Mouse (Mus musculus): ENCODE data around the gene Izumo4.
A peak's percentile ranks its signal among the peaks of the same experiment; 100 is the strongest.

Gene Izumo4

DNA sequence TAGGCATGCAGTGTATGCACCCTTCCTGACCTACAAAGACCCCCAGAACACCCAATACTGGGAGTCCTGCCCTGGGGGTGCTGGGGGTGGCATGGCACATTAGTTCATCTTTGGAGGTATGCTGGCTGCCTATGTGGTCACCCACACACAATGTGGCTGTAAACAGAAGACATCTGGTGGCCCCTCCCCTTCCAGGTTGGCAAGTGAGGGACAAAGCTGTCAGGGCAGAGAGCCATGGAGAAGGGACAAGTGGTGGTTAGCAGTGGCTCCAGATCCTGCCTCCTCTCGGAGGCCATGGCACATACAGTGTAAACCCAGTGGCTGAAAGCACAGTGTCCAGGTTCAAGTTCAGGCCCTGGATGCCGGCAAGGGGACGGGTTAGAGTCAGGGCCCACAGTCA, 15.4 kb upstream of the Izumo4 start:
- no peak for DNase-seq (ENCODE audit: low spot score in 2 of 2)

DNA sequence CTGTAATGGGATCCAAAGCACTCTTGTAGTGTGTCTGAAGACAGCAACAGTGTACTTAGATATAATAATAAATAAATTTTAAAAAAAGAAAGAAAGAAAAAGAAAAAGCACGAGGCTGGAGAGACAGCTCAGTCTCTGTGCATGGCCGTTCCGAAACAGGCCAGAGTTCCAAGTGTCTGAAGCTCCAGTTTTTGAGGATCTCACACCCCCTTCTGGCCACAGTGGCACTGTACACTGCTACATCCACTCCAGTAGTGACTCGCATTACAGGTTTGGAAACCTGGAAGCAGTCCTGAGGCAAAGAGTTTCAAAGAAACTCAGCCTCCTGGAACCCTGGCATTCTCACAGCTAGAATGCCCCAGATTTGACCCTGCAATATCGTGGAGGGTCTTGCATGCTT, 14.1 kb upstream of the Izumo4 start:
- peak in 1 of 2 experiments; percentile 66 for DNase-seq (ENCODE audit: low spot score in 2 of 2)

DNA sequence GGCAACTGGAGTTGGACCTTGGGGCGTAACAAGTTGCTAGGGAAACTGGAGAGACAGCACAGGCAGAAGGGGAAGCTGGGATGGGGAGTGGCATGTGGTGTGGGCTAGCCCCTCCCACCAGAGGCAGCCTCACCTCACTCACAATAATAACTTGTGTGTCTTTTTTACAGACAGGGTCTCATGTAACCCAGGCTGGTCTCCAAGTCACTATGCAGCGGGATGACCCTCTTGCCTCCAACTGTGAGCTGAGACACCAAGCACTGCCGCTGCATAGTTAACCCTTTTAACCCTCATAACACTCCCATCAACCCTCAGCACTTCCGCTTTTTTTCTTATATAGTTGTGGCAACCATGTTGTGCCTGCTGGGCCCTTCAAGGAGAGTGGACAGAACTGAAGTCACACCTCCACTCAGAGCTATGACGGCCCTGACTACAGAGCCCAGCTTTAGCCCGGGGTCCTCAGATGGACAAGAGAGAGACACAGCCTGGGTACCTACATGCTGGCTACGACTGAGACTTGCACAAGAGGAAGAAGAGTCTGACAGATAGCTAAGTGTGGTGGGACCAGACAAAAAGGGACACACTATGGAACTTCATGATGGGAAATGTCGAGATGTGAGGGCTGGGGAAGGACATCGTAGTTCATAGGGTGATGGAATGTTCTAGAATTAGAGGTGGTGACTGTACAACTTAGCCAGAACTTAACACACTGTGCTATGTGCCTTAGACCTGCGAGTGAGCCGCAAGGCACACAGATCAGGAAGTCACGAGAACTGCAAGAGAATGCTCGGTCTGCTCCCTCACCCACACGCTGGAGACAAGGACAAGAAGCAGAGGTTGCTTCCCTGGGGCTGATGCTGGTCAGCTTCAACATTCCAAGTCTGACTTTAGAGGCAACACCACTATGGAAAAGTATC, 9.5 kb upstream of the Izumo4 start:
- no peak for DNase-seq (ENCODE audit: low spot score in 2 of 2)

DNA sequence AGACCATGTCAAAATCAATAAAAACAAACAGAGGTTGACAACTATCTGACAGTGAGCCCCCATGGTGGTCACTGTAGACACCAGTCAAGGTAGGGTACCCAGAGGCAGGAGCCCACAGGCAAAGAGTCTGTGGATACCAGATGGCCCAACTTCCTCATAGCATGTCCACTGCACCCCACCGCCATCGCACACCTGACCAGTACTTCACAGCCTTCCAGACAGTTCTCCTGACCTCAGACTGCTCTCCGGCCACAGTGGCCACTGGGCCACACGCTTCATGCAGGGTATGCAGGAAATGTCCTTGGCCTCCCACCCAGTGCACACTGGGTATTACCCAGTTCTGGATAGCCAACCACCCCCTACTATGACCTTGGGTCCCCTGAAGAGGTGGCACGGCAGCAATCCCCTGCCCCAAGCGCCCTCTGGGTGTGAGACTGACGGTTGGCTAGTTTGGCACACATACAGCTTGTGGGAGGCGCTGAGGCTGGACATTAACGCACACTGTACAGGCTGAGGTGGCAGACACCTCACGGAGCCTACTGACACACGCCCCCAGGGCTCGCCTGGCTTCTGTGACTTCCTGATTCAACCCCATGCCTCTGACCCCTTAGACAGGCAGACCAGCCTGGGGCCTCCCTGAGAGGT, 8.5 kb upstream of the Izumo4 start:
- DNase-seq (ENCODE audit: low spot score in 2 of 2): no peak

DNA sequence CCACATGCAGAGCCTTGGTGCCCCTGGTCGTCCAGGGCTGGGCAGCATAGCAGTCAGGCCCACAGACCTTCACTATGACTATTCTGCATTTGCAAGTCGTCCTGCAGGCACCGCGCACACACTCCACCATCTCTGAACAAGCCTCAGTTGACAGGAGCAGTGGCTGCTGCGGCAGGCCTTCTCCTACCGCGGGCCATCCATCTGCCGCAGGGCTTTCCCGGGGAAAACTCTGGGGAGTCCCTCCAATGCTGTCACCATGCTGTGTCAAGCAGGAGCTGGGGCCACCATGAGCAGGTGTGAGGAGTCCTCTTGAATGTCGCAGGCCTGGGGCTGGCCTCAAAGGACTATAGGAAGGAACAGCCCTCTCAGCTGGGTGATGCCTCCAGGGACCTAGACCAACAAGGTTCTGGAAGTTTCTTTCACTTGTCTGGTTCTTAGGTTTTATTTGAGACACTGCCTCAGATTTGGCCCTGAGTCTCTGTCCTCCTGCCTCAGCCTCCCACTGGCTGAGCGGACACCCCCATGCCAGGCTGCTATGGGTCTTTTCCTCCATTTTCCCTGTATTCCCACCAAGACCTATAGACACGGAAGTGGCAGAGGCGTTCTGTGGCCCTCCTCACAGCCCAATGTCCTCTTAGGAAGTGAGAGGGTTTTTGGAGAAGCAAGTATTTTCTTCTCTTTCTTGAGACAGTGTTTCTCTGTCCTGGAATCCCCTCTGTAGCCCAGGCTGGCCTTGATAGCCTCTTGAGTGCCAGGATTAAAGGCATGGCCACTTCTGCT, 7.6 kb upstream of the Izumo4 start:
- DNase-seq (ENCODE audit: low spot score in 2 of 2): no peak

DNA sequence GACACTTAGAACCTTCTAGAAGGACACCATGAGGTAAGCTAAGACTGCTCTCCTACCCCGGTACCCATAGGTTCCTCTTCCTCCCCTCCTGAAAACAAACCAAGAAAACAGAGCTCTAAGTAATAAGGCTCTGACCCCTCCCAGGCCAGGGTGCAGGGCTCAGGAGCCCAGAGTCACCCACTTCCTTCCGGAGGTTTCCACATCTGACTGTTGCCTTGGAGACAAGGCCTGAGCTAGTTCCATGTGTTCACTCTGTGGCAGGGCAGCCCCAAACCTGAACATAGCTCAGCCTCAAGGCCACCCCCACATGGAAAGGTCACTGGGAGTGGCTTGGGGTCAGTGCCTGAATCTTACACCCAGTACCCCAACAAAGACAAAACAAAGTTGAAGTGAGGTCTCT, 6.8 kb upstream of the Izumo4 start:
- no peak for DNase-seq (ENCODE audit: low spot score in 2 of 2)

DNA sequence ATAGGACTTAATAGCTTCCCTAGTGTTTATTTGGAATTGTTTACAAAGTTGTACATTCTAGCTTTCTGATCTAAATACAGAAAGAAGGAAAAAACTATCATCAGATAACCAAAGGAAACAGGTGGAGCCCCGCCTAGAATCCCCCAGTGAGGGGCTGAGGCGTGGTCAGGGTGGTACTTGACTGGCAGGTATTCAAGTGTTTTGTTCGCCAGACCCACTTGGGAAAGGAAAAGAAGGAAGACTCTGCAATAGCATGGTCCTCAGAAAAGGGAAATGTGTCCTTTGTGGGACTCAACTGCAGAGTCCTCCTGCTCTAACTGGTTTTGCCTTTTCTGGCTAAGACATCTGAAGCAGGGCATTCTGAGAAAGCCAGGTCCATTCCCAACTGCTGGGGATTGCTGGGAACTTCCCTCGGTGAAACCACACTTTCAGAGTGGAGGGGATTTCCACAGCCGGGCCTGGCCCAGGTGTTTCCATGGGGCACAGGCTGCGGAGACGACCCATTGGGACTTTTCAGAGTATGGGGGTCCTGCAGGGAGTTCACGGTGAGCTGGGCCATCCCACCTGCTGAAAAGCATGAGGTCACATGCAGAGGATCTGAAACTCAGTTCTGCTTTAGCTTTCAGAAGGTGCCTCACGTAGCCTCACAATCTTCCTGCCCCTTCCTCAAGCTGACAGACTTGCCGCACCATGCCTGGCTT, 6.0 kb upstream of the Izumo4 start:
- DNase-seq (ENCODE audit: low spot score in 2 of 2): no peak

DNA sequence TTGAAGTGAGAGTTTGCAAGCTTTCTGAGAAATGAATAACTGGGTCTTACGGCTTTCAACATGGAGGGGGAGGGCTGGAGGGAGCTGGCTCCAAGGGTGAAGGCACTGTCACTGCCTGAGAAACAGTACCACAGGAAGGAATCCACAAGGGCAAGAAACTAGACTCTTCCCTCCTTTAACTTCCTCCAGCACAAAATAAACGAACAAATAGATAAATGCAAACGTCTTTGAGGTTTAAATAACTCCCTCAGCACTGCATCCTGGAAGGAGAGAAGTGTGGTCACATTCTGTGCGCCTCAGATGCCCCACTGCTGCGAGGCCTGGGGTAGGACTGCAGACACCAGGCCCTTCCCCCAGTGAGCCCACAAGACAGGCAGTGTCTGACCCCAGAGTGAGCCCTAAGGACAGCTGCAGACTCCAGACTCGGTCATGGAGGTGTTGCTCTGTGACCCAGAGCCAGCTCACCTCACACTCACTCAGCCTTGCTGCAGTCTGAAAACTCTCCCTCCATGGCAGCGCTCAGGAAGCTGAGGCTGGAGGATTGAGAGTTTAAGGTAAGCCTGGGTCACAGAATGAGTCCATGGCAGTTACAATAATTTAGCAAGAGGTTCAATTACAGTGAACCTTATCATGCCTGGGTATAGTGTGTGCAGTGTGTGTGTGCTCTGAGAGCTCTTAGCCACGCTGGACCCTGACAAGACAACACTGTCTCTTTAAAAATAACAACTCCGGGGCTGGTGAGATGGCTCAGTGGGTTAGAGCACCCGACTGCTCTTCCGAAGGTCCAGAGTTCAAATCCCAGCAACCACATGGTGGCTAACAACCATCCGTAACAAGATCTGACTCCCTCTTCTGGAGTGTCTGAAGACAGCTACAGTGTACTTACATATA, 5.2 kb upstream of the Izumo4 start:
- DNase-seq (ENCODE audit: low spot score in 2 of 2): no peak

DNA sequence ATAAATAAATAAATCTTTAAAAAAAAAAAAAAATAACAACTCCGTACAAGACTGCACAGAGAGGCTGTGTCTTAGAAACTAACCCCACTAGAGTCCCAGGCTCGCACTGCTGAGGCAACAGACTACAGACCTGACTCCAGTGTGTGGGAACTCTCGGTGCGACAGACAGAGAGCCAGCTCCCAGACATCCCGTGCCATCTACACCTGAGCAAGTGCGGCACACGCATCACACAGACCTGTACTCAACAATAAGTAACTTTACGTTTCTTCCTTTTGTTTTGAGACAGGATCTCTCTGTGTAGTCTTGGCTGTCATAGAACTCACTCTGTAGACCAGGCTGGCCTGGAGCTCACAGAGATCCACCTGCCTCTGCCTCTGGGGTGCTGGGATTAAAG, 4.6 kb upstream of the Izumo4 start:
- DNase-seq (ENCODE audit: low spot score in 2 of 2): no peak

DNA sequence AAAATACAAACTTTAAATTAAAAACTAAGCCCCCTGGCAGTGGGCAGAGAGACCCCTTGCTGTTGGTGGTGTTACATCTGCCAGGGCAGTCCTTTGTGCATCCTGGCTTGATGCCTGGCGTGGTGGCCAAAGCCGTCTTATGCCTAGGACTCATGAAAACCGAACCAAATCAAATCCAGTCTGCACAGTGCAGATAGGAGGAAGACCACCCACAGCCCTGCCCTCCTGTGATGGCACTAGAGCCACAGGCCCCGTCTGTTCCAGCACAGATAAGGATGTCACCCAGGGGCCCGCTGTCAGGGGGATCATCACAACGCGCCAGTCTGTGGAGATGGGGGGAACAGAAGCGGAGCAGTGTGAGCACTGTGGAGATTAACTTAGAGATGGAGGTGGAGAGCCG, 4.2 kb upstream of the Izumo4 start:
- DNase-seq (ENCODE audit: low spot score in 2 of 2): peak in 1 of 2 experiments; percentile 30

DNA sequence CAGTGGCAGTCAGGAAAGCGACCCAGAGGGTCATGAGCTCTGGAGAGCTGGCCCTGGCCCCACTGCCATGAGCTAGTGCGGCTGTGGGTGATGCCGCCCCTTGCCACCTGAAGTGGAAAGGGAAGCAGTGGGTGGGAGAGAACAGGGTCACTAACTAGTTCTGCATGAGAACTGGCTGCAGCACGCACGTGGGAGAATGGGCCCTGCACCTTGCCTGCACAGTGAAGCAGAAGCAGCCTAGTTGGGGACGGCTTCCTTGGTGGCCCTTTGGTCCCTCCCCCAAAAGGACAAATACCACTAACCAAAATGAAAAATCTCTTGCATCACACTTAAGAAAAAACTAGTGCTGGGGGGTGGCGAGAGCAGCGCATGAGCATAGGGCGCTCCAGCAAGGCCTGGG, 3.4 kb upstream of the Izumo4 start:
- DNase-seq (ENCODE audit: low spot score in 2 of 2): no peak

DNA sequence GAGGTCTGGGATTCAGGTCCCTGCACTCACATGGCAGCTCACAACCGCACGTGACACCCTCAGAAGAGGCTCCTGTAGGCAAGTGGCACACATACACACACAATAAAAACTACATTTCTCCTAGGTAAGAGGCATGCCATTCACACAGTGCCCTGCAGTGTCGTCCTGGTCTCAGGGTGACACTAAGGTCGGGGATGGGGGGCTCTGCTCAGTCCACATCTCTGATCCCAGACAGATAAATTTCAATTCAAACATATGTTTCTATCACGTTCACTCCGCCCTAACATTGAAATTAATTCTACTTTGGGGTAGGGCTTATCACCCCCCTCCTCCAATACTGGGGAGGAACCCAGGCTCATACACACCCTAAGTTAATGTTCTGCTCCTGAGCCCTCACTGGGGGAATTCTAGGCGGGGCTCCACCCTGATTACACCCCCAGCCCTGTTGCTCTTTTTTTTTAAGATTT, 1.9 kb upstream of the Izumo4 start:
- no peak for DNase-seq (ENCODE audit: low spot score in 2 of 2)

DNA sequence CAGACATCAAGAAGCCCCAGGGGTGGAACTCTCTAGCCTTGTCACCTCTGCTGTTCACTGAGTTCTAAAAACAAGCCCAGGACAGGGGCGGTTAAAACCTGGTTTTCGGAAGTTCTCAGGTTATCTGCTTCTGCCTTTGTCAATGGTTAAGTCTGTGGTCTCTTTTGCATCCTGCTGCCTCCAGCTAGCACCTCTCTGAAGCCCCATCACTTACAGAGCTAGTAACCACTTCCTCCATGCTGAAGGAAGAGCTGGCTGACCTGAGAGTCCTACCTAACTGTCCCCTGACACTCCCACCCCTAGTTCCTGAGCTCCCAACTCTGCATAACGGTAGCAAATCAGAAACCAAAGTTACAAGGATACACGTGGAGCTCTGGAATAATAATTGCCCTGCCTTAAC, 1.3 kb upstream of the Izumo4 start:
- no peak for DNase-seq (ENCODE audit: low spot score in 2 of 2)

DNA sequence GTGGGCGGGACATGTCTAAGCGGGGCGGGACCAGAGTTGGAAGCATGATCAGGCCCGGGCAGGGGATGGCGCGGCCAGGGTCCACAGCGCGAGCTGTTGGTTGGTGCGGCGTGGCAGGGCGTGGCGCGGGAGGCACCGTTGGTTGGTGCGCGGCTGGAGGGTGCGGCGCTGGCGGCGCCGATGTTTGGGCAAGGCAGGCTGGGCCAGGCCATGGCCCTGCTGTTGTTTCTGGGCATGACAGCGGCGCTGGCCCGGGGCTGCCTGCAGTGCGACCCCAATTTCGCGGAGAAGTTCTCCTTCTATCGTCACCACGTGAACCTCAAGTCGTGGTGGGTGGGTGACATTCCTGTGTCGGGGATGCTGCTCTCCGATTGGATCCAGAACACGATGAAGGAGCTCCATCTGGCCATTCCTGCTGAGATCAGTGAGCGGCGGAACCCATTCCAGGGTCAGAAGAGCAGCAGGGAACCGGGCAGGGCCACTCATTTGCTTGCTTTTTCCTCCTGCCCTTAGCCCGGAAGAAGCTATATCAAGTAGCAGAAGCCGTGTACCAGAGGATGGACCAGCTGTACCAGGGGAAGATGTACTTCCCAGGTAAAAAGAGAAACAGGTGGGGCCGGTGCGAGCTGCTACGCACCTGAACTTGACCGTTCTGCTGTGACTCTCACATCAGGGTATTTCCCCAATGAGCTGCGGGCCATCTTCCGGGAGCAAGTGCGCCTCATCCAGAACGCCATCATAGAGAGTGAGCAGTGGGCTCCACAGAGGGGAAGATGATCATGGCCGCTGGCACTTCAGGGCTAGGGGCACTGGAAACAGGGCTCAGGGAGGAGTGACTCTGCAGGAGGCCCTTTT, 779 bp downstream of the Izumo4 start:
- peak; percentile 85 to 90 for DNase-seq (ENCODE audit: low spot score in 2 of 2)

DNA sequence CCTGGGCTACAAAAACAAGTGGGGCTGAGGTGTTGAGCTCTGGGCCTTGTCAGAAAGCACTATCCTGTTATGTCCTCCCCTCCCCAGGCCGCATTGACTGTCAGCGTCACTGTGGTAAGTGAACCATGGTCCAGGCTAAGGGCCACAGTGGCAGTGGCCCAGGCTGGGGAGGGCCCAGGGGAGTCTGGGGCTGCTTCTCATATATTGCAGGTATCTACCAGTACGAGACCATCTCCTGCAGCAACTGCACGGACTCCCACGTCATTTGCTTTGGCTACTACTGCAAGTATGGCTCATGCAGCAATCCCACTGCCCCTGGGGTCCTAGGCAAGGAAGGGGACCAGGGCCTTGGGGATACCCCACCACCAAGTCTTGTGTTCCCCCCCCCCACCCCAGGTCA, 1.7 kb downstream of the Izumo4 start:
- DNase-seq (ENCODE audit: low spot score in 2 of 2): no peak

DNA sequence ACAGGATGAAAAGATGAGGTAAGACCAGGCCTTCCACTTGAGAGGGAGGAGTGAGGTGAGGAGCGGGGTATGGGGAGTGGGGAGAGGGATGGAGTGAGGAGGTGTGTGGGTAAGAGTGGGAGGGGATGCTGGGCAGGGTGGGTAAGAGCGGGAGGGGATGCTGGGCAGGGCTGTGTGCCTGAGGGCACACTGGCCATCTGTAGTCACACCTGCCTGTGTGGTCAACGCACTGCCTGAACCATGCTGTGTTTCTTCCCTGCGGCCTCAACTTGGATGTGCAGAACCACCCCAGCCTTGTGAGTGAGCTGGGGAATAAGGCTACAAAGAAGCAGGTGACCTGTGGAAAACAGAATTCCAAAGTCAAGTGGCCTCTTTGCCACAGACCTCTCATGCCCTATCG, 2.4 kb downstream of the Izumo4 start:
- DNase-seq (ENCODE audit: low spot score in 2 of 2): no peak

DNA sequence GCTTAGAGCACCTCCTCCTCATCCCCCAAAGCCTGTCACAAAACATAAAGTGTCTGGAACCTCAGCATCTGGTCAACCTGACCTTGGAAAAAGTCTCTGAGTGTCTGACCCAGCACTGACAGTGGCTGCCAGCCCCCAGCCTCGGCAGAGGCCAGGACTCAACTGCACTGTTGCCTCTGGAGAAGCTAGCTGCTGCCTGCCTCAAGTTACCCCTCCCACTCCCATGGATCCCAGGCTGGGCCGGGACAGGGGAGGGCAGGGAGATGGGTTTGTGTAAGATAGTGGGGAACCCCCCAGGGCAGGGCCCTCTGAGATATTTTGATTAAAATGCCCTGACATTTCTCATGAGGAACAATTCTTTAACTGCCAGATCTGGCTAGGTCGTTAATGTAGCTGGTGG, 3.0 kb downstream of the Izumo4 start:
- no peak for DNase-seq (ENCODE audit: low spot score in 2 of 2)

DNA sequence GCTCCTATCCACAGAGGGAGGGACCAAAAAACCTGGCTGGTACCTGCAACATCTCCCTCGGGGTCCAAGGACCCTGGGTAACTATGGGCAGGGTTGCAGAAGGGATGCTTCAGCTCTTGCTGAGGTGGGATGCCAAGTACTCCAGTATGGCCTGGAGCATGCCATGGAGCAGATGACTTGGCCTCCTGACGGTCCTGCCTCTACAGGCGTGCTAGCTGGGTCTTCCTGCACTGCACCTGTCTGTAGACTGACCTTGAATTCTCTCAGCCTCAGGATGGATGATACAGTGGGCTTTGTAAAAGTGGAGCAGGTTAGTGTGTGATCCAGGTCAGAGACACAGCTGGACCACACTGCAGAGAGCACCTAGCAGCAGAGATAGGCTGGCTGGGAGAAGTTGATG, 3.5 kb downstream of the Izumo4 start:
- DNase-seq (ENCODE audit: low spot score in 2 of 2): no peak

DNA sequence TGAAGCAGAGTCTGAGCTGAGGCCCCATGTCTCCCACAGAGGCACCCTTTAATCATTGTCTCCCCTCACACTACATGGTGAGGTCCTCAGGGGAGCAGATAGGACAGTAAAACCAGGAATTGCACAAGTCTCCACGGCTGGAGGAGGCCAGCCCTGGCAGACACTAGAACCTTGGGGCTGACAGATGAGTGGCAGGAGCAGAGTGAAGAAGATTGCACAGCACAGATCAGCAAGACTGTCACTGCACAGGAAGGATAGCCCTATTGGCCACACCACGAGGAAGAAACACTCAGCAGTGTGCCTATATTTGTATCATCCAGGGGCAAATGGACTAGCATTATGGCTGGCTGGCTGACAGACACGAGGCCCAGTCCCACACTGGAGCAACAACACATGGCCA, 8.8 kb downstream of the Izumo4 start:
- DNase-seq (ENCODE audit: low spot score in 2 of 2): no peak

DNA sequence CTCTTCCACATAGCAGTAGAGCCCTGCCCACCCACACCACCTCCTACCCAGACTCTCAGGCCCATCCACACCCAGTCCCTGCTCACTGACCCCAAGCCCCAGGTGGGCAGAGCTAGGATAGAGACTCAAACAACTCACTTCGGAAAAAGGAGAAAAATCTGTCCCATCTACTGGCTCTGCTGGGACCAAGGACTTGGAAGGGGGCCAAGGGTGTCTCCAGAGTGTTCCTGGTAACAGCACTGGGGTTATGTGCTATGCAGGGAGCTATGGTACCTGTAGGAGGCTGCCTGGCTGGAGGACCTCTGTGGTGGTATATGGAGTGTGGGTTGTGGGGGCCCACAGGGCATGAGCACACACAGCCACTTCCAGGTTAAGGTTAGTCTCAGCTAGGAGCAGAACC, 15.3 kb downstream of the Izumo4 start:
- DNase-seq (ENCODE audit: low spot score in 2 of 2): no peak

All from cerebellum, postnatal 4 days (tissue).